Mouse (Mus musculus) forebrain, embryonic 14.5 days (tissue): ENCODE data around the gene Grm8. TPM values are rescaled to one million over a fixed set of nuclear protein-coding genes. Genes with fewer than 3 reads are reported as not detected.

ENCODE experiments used
- ATAC-seq: fragments of 200-750 bp; cut with Nextera tagmentation; 2 replicates; pipeline ENCODE4 v1.8.0; 2017; ENCODE audit warnings: mild to moderate bottlenecking, moderate library complexity
- DNase-seq: peaks from one replicate; pipeline ENCODE4 v3.0.0-alpha.2; 2015; ENCODE audit warnings: low spot score
- H3K27ac ChIP-seq: fragments of 300-500 bp; sonication (generic); 2 replicates; pipeline ENCODE4 v1.5.1; 2014; ENCODE audit warnings: low read depth, mild to moderate bottlenecking, control low read depth, low read length, moderate library complexity
- H3K27me3 ChIP-seq: fragments of 300-500 bp; sonication (generic); replicated peaks from 2 replicates; pipeline ENCODE4 v1.6.1; 2014; ENCODE audit warnings: low read length, control low read depth, mixed read lengths; ENCODE audit not compliant: control insufficient read depth, insufficient read depth
- H3K36me3 ChIP-seq: fragments of 300-500 bp; sonication (generic); 2 replicates; pipeline ENCODE4 v1.6.1; 2014; ENCODE audit warnings: low read length, control low read depth; ENCODE audit not compliant: control insufficient read depth, insufficient read depth
- H3K4me1 ChIP-seq: fragments of 300-500 bp; sonication (generic); 2 replicates; pipeline ENCODE4 v1.6.1; 2014; ENCODE audit warnings: antibody characterized with exemption, low read length, control low read depth; ENCODE audit not compliant: control insufficient read depth, insufficient read depth
- H3K4me2 ChIP-seq: fragments of 300-500 bp; sonication (generic); 2 replicates; pipeline ENCODE4 v1.6.1; 2014; ENCODE audit warnings: mild to moderate bottlenecking, control low read depth, low read length
- H3K4me3 ChIP-seq: fragments of 300-500 bp; sonication (generic); 2 replicates; pipeline ENCODE4 v1.5.1; 2014; ENCODE audit warnings: low read depth, low read length, control low read depth
- H3K9ac ChIP-seq: fragments of 300-500 bp; sonication (generic); 2 replicates; pipeline ENCODE4 v1.6.1; 2014; ENCODE audit warnings: mild to moderate bottlenecking, low read length, control low read depth, moderate library complexity
- H3K9me3 ChIP-seq: fragments of 300-500 bp; sonication (generic); replicated peaks from 2 replicates; pipeline ENCODE4 v1.6.1; 2016; ENCODE audit warnings: low read length, control low read depth, mixed read lengths; ENCODE audit not compliant: control insufficient read depth
- WGBS: fragments of 180-500 bp; shearing (Covaris S2); extraction: QIAGEN DNeasy Blood & Tissue Kit; methylation state at CpG from one replicate; pipeline ENCODE4 v1.1.7; 2014; 5-methylcytosine and 5-hydroxymethylcytosine counted together
- polyA plus RNA-seq: library from polyadenylated mRNA; unstranded; fragments of >200 nt; fragmentation: Nextera tagmentation; extraction: Ambion mirVana; gene quantifications from 2 replicates; pipeline ENCODE4 v1.2.1, GENCODE M21; 2014

The Grm8 gene
- polyA plus RNA-seq, 1 experiment from 2014 or later: 3.0 TPM

DNA sequence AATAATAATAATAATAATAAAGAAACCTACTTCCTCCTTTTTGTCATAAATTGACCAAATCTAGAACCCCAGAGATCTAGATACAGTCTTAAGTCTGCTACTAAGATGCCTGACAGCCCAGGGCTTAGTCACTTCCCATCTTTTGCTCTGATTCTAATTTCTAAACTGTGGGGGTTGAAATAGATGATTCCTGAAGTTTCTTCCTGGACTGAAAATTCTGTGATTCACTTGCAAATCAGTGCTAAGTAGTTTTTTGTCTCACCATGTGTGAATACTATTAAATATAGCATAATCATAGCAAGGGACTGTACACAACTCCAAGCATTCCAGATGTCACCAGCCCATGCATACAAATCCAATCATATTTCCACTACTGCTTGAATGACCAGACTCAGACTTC, 44.0 kb downstream of the Grm8 start:
- no peaks in the 10 kb centered on the region for H3K27me3 ChIP-seq
- no peak overlapping the region for H3K4me2 ChIP-seq
- DNase-seq (no peak), ATAC-seq (no peak)
- no peak overlapping the region for H3K9ac ChIP-seq
- no peaks in the 10 kb centered on the region for H3K4me1 ChIP-seq
- H3K9me3 ChIP-seq: no peaks in the 10 kb centered on the region
- no peak overlapping the region for H3K27ac ChIP-seq
- no peak overlapping the region for H3K4me3 ChIP-seq
- no peaks in the 10 kb centered on the region for H3K36me3 ChIP-seq

DNA sequence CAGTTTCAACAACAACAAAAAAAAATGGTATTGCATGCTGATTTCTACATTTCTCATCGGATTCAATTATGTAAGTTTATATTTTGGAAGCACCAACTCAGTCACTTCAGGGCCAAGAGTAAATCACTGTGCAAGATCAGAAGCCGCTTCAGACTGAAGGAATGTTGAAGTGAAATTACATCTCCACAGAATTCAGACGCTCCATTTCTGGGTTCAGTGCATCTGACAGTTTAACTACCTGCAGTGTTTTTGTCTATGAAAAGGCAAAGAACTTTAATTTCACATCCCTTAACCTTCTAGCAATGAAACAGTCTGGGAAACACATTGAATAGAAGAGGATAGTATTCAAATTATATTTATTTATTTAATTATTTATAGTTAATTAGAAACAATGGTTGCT, 59.4 kb downstream of the Grm8 start:
- Histone ChIP-seq H3K9ac (no peak overlapping the region), H3K4me1 (no peaks in the 10 kb centered on the region), H3K36me3 (no peaks in the 10 kb centered on the region), H3K27ac (no peak overlapping the region), H3K4me2 (no peak overlapping the region), H3K4me3 (no peak overlapping the region), H3K27me3 (no peaks in the 10 kb centered on the region), H3K9me3 (no peaks in the 10 kb centered on the region)
- WGBS: 85% methylated on average over 3 of the region's 3 CpGs
- ATAC-seq: no peak
- DNase-seq: no peak

DNA sequence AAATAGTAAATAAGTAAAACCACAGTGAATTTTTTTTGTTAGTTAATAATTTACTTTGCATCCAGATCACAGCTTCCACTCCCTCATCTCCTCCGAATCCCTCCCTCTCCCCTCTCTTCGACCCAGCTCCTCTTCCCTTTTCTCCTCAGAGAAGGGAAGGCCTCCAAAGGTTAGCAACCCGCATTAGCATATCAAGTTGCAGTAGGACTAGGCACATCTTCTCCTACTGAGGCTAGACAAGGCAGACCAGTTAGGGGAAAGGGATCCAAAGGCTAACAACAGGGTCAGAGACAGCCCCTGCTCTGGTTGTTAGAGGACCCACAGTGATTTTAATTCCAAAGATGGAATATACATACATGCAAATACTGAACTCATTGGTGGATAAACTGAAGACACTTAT, 60.5 kb downstream of the Grm8 start:
- no peak overlapping the region for H3K4me3 ChIP-seq
- 66% methylated on average over 3 of the region's 3 CpGs for WGBS
- no peak for ATAC-seq
- no peak overlapping the region for H3K27ac ChIP-seq
- DNase-seq: no peak
- no peaks in the 10 kb centered on the region for H3K4me1 ChIP-seq
- no peak overlapping the region for H3K4me2 ChIP-seq
- no peaks in the 10 kb centered on the region for H3K9me3 ChIP-seq
- H3K9ac ChIP-seq: no peak overlapping the region
- no peaks in the 10 kb centered on the region for H3K27me3 ChIP-seq
- H3K36me3 ChIP-seq: no peaks in the 10 kb centered on the region

DNA sequence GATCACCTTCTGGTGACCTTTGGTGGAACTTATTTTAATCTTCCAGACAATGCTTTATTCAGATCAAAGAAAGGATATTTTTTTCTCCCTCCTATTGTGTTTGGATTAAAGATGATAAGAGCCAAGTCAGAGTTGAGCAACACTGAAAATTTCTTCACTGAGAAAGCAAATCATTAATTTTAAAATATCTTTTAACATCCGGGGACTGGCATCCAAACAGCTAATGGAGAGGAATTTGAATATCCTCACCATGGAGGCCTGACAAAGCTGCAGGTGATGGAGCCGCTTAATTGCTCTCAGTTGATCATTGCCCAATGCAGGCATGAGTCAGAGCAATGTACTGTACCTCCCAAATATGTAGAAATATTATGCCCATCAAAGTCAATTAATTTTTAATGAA, 83.0 kb downstream of the Grm8 start:
- Histone ChIP-seq H3K27ac (no peak overlapping the region), H3K36me3 (no peaks in the 10 kb centered on the region), H3K4me3 (no peak overlapping the region), H3K4me1 (no peaks in the 10 kb centered on the region), H3K9me3 (no peaks in the 10 kb centered on the region; the same call in 1 of the 2 replicates), H3K27me3 (no peaks in the 10 kb centered on the region), H3K4me2 (no peak overlapping the region), H3K9ac (no peak overlapping the region)
- 62% methylated on average over 2 of the region's 2 CpGs for WGBS
- ATAC-seq: no peak
- no peak for DNase-seq

DNA sequence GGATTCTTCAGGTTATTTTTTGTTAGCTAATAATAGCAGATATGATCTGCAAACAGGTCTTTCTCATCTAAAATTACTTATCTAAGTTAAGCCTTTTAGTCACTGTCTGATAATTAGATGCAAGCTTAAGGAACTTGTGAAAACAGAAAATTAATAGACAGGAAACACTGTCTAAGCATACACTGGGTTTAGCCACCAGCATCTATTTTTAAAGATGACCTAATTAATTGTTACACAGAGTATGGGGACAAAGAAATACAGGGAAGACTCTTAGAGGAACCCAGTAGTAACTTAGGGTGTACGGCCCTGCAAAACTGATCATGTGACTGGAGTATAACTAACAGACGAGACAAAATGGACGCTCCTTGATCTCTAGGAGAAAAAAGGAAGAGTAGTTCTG, 92.6 kb downstream of the Grm8 start:
- ATAC-seq: no peak
- Histone ChIP-seq H3K27me3 (no peaks in the 10 kb centered on the region), H3K4me3 (no peak overlapping the region), H3K9me3 (no peaks in the 10 kb centered on the region), H3K36me3 (no peaks in the 10 kb centered on the region), H3K9ac (no peak overlapping the region), H3K27ac (no peak overlapping the region), H3K4me2 (no peak overlapping the region), H3K4me1 (no peaks in the 10 kb centered on the region)
- 86% methylated on average over 3 of the region's 3 CpGs for WGBS
- DNase-seq: no peak

DNA sequence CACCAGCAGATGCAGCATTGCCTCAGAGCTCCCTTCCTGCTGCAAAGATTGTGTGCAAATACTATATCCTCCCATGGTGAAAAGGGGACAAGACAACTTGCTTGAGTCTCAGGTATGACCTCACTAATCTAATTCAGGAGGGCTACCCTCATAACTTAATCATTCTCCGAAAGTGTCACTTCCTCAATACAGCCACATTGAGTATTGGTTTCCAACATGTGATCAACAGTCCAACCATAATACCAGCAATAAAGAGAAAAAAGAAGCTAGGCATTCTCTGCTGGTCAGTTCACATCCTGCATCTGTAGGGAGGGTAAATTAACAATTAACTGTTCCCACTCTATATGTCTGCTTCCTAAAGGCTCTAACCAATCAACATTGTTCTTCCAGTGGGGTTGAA, 94.2 kb downstream of the Grm8 start:
- no peak for DNase-seq
- no peak overlapping the region for H3K9ac ChIP-seq
- no peak overlapping the region for H3K4me2 ChIP-seq
- WGBS: 100% methylated on average over 1 of the region's 1 CpGs
- H3K4me1 ChIP-seq: no peaks in the 10 kb centered on the region
- no peaks in the 10 kb centered on the region for H3K36me3 ChIP-seq
- H3K4me3 ChIP-seq: no peak overlapping the region
- H3K9me3 ChIP-seq: no peaks in the 10 kb centered on the region
- ATAC-seq: no peak
- H3K27me3 ChIP-seq: no peaks in the 10 kb centered on the region
- no peak overlapping the region for H3K27ac ChIP-seq

DNA sequence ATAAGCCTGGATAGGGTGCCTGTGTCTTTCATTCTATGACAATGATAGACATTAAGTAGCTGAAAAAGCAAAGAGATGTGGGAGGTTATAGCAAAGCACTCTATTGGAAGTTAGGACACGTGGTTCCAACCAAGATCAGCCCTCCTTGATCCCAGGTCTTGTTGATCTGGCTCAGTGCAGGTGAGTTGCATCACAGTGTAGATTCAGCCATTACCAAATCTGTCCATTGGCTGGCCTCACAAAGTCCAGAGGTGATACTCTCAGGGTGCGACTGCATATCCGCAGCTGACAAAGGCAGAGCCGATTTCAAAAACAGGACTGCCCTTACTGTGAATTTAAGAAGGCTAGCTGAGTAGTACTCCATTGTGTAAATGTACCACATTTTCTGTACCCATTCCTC, 103.0 kb downstream of the Grm8 start:
- no peak overlapping the region for H3K27ac ChIP-seq
- no peaks in the 10 kb centered on the region for H3K36me3 ChIP-seq
- H3K4me2 ChIP-seq: no peak overlapping the region
- no peaks in the 10 kb centered on the region for H3K4me1 ChIP-seq
- DNase-seq (no peak), ATAC-seq (no peak)
- H3K27me3 ChIP-seq: no peaks in the 10 kb centered on the region
- no peak overlapping the region for H3K9ac ChIP-seq
- H3K9me3 ChIP-seq: no peaks in the 10 kb centered on the region
- 89% methylated on average over 4 of the region's 4 CpGs for WGBS
- no peak overlapping the region for H3K4me3 ChIP-seq

DNA sequence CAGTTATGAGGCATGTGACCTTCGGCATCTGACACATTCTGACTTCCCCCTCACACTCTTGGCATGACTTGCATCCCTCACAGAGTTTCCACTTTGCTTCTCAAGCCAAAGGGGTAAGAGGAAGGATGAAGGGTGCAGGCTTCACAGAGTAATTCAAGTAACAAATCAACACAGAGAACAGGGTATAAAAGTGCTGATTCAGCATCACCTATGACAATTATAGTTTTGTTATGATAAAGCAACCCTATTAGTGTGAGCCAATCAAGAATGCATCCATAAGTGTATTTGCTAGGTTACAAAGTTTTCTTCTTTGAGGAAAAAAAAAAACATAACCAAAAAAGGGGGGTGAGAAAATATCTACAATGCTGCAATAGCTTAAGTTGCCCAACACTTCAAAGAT, 117.3 kb downstream of the Grm8 start:
- ATAC-seq: no peak

DNA sequence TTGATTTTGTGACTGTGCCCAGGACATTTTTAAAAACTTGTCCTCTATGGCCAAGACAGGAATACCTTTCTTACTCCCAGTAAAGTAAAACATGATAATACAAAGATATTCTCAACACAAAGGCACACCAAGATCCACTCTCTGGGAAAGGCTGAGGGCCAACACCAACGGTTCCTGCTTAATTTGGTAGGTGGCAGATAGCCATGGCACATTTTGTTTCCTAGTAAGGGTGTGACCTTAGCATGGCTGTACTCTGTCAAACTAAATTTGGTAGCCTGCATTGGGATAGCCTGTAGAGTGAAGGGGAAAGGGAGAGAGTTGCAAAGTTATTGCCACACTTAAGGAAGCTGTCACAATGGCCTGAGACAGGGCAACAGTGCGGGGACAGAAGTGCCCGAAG, 128.0 kb downstream of the Grm8 start:
- Histone ChIP-seq H3K36me3 (no peaks in the 10 kb centered on the region), H3K4me3 (no peak overlapping the region), H3K4me2 (no peak overlapping the region), H3K9ac (no peak overlapping the region), H3K4me1 (no peaks in the 10 kb centered on the region), H3K27me3 (no peaks in the 10 kb centered on the region), H3K9me3 (no peaks in the 10 kb centered on the region), H3K27ac (no peak overlapping the region)
- 89% methylated on average over 3 of the region's 3 CpGs for WGBS
- ATAC-seq (no peak), DNase-seq (no peak)

More for the DNA sequence above, 117.3 kb downstream of the Grm8 start:
- Histone ChIP-seq H3K36me3 (no peaks in the 10 kb centered on the region), H3K27me3 (no peaks in the 10 kb centered on the region), H3K9ac (no peak overlapping the region), H3K4me3 (no peak overlapping the region), H3K27ac (no peak overlapping the region), H3K4me2 (no peak overlapping the region), H3K9me3 (no peaks in the 10 kb centered on the region), H3K4me1 (no peaks in the 10 kb centered on the region)
- 69% methylated on average over 1 of the region's 1 CpGs for WGBS
- no peak for DNase-seq

DNA sequence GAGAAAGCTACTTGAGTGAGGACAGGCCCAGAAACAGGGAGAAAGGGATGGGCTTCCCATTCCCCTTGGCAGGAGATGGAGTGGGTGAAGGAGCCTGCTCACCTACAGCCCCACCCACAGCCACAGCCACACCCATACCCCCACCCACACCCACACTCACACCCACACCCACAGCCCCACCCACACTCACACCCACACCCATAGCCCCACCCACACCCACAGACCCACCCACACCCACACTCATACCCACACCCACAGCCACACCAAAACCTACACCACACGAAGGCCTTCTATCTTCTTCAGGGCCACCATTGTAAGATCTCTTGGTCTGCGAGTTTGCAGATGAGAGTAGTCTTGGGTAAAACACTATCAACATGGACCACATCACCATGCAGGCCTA, 137.7 kb downstream of the Grm8 start:
- DNase-seq: no peak
- no peaks in the 10 kb centered on the region for H3K27me3 ChIP-seq
- H3K4me2 ChIP-seq: no peak overlapping the region
- H3K36me3 ChIP-seq: no peaks in the 10 kb centered on the region
- H3K4me3 ChIP-seq: no peak overlapping the region
- ATAC-seq: no peak
- H3K27ac ChIP-seq: no peak overlapping the region
- no peaks in the 10 kb centered on the region for H3K4me1 ChIP-seq
- H3K9me3 ChIP-seq: no peaks in the 10 kb centered on the region
- WGBS: 85% methylated on average over 2 of the region's 2 CpGs
- H3K9ac ChIP-seq: no peak overlapping the region
